ENCODE assay signal across 8 mouse cellular contexts in genomic region chr16:11066029-11066832, GRCm38 (mm10). TPM values are rescaled to one million over a fixed set of nuclear protein-coding genes. Genes with fewer than 3 reads are reported as not detected.
DNase-seq lines count a peak whose midpoint lies in the region; ATAC-seq lines count a peak whose summit lies in the region.

Gene Litaf, minus strand, starts transcription at chr16:11066157.

- under 1% methylated on average over 70 of the region's 78 CpGs for WGBS in hindbrain, embryonic 16.5 days
- under 1% methylated on average over 78 of the region's 78 CpGs for WGBS in macrophage (ENCODE audit: missing documents)

- no peaks in the 10 kb centered on the region for H3K79me2 ChIP-seq in macrophage (ENCODE audit: inconsistent target)

- H3K9ac ChIP-seq in hindbrain, embryonic 16.5 days (ENCODE audit: low read depth, low read length): peak within 1 kb of the TSS; percentile 92

- peak; percentile 97 for ATAC-seq in hindbrain, embryonic 16.5 days

- H3K4me3 ChIP-seq in hindbrain, embryonic 16.5 days (ENCODE audit: low read length): peak within 1 kb of the TSS; percentile 65
- H3K4me3 ChIP-seq in macrophage (ENCODE audit: inconsistent target): peak within 1 kb of the TSS; percentile 17; the same call in 1 of the 2 replicates

- peak; percentile 89 for DNase-seq in WW6 (ENCODE audit: low read depth, low spot score)
- DNase-seq in cerebellum, postnatal 4 days (ENCODE audit: low spot score in 2 of 2): peak; percentile 95 to 99
- peak; percentile 97 for DNase-seq in gastrocnemius, adult 18-20 months (ENCODE audit: low spot score)
- peak; percentile 96 to 97 for DNase-seq in left cerebral cortex, adult 18-20 months (ENCODE audit: low spot score in 2 of 2)
- peak; percentile 99 for DNase-seq in right cerebral cortex, adult 18-20 months
- DNase-seq in urinary bladder, postnatal 10 days (ENCODE audit: low spot score): peak; percentile 83

- H3K27ac ChIP-seq in hindbrain, embryonic 16.5 days (ENCODE audit: low read depth, low read length): peak within 1 kb of the TSS; percentile 97
- H3K27ac ChIP-seq in macrophage: no peak within 1 kb of the TSS

- no peaks in the 10 kb centered on the region for H3K9me3 ChIP-seq in hindbrain, embryonic 16.5 days (ENCODE audit: control insufficient read depth, low read length)

- peak within 1 kb of the TSS; percentile 82 for H3K4me2 ChIP-seq in hindbrain, embryonic 16.5 days (ENCODE audit: low read length)

- H3K4me1 ChIP-seq in hindbrain, embryonic 16.5 days (ENCODE audit: control insufficient read depth, insufficient read depth, low read depth, low read length): peaks cover 49% of the 10 kb centered on the region

- H3K27me3 ChIP-seq in hindbrain, embryonic 16.5 days (replicated peaks; ENCODE audit: control insufficient read depth, insufficient read depth, low read length): no peaks in the 10 kb centered on the region

- H3K36me3 ChIP-seq in hindbrain, embryonic 16.5 days (ENCODE audit: control insufficient read depth, insufficient read depth, low read length): no peaks in the 10 kb centered on the region
- no peaks in the 10 kb centered on the region for H3K36me3 ChIP-seq in macrophage (ENCODE audit: inconsistent target)

RNA-seq across cellular contexts. Expression of gene Litaf, which starts in this region (rescaled TPM):
- 10 to 100 TPM in 1 of 2 experiments, 1 to 10 TPM in 1; 8.7 to 10.7 TPM for total RNA-seq in gastrocnemius, adult 18-20 months (2021)
- polyA plus RNA-seq in hindbrain, embryonic 16.5 days (2015; fragmentation: Nextera tagmentation; extraction: Ambion mirVana): 28.9 and 31.6 TPM in 2 replicates
- 10 to 100 TPM; 11.4 to 12.1 TPM for total RNA-seq in left cerebral cortex, adult 18-20 months (2021)
- total RNA-seq in macrophage (2018; cell fraction: chromatin; rRNA removed): 100 to 1,000 TPM; 116 to 490 (median 252) TPM
- 100 to 1,000 TPM; 437 to 771 (median 615) TPM for total RNA-seq in macrophage (2018; cell fraction: cytosol; rRNA removed)
- 100 to 1,000 TPM; 184 to 684 (median 382) TPM for total RNA-seq in macrophage (2018; cell fraction: nucleus; rRNA removed)
- 325 to 1,163 TPM (median 559 TPM) in 3 replicates for polyA plus RNA-seq in macrophage (2018)

Comparison
In these comparisons a context has a peak if more than half of its experiments do, and no peak if none do; other contexts are left out.
1. RNA of gene Litaf (polyA plus RNA-seq): 325 to 1,163 TPM in macrophage; 28.9 to 31.6 TPM in hindbrain, embryonic 16.5 days; every median in the first group is over 10 times any median in the second.
2. Peak in every context shown above with its lines, with median percentiles within 50 percentile points of each other: DNase-seq.